Mouse (Mus musculus) stomach, embryonic 16.5 days (tissue): ENCODE measurements at regions not wholly inside any gene's neighbourhood (a gene's known extent, or its start where the extent isn't known, plus 50 kb on each side); places are given as distances from the start of the nearest gene placed in this dataset.
A peak's percentile ranks its signal among the peaks of the same experiment; 100 is the strongest.

Experiments used
- ATAC-seq: fragments of 200-750 bp; cut with Nextera tagmentation; 2 replicates; pipeline ENCODE4 v1.8.0; 2017; ENCODE audit warnings: moderate number of reproducible peaks, moderate TSS enrichment; ENCODE audit not compliant: insufficient read depth, low FRiP score
- H3K27ac ChIP-seq: fragments of 300-500 bp; sonication (generic); 2 replicates; pipeline ENCODE4 v1.5.1; 2014; ENCODE audit warnings: low read length
- H3K27me3 ChIP-seq: fragments of 300-500 bp; sonication (generic); 2 replicates; pipeline ENCODE4 v1.6.1; 2014; ENCODE audit warnings: low read length, control low read depth, mixed read lengths; ENCODE audit not compliant: control insufficient read depth, insufficient read depth
- H3K36me3 ChIP-seq: fragments of 300-500 bp; sonication (generic); 2 replicates; pipeline ENCODE4 v1.6.1; 2014; ENCODE audit warnings: low read length; ENCODE audit not compliant: control insufficient read depth, insufficient read depth
- H3K4me1 ChIP-seq: fragments of 300-500 bp; sonication (generic); 2 replicates; pipeline ENCODE4 v1.6.1; 2014; ENCODE audit warnings: low read length, control low read depth, mixed read lengths; ENCODE audit not compliant: control insufficient read depth, insufficient read depth
- H3K4me2 ChIP-seq: fragments of 300-500 bp; sonication (generic); 2 replicates; pipeline ENCODE4 v1.6.1; 2014; ENCODE audit warnings: low read depth, low read length, mixed read lengths
- H3K4me3 ChIP-seq: fragments of 300-500 bp; sonication (generic); replicated peaks from 2 replicates; pipeline ENCODE4 v1.5.1; 2014; ENCODE audit warnings: mild to moderate bottlenecking, low read length
- H3K9ac ChIP-seq: fragments of 300-500 bp; sonication (generic); 2 replicates; pipeline ENCODE4 v1.6.1; 2014; ENCODE audit warnings: low read length
- H3K9me3 ChIP-seq: fragments of 300-500 bp; sonication (generic); replicated peaks from 2 replicates; pipeline ENCODE4 v1.6.1; 2016; ENCODE audit warnings: low read length, control low read depth; ENCODE audit not compliant: control insufficient read depth
- WGBS: fragments of 180-500 bp; shearing (Covaris S2); extraction: QIAGEN DNeasy Blood & Tissue Kit; methylation state at CpG from one replicate; pipeline ENCODE4 v1.1.7; 2014; 5-methylcytosine and 5-hydroxymethylcytosine counted together

GRCm38 (mm10) chr2:57900168-57900567, 97.5 kb upstream of the Galnt5 start:
- peak; percentile 29; the same call in 1 of the 2 replicates for ATAC-seq
- no peak overlapping the region for H3K9ac ChIP-seq
- H3K9me3 ChIP-seq = no peaks in the 10 kb centered on the region
- H3K4me1 ChIP-seq = peaks cover 6% of the 10 kb centered on the region; the same call in 1 of the 2 replicates
- H3K4me2 ChIP-seq = peak overlapping the region; percentile 25; the same call in 1 of the 2 replicates
- peak overlapping the region; percentile 26 for H3K27ac ChIP-seq
- H3K27me3 ChIP-seq = no peaks in the 10 kb centered on the region
- no peak overlapping the region for H3K4me3 ChIP-seq
- H3K36me3 ChIP-seq = no peaks in the 10 kb centered on the region
- WGBS = 67% methylated on average over 7 of the region's 7 CpGs

- Histone ChIP-seq H3K27me3 (no peaks in the 10 kb centered on the region), H3K4me3 (no peak overlapping the region), H3K4me1 (peaks cover 6% of the 10 kb centered on the region; the same call in 1 of the 2 replicates), H3K36me3 (no peaks in the 10 kb centered on the region), H3K9ac (no peak overlapping the region), H3K4me2 (peak overlapping the region; percentile 25; the same call in 1 of the 2 replicates), H3K9me3 (no peaks in the 10 kb centered on the region), H3K27ac (peak overlapping the region; percentile 66)
- 38% methylated on average over 9 of the region's 9 CpGs for WGBS
- ATAC-seq = peak; percentile 82
Measured at GRCm38 (mm10) chr2:57900580-57901247, 97.0 kb upstream of the Galnt5 start.

- no peak overlapping the region for H3K4me2 ChIP-seq
- no peak overlapping the region for H3K9ac ChIP-seq
- no peak overlapping the region for H3K4me3 ChIP-seq
- peaks cover 3% of the 10 kb centered on the region; the same call in 1 of the 2 replicates for H3K4me1 ChIP-seq
- no peaks in the 10 kb centered on the region for H3K9me3 ChIP-seq
- H3K36me3 ChIP-seq = no peaks in the 10 kb centered on the region
- no peak overlapping the region for H3K27ac ChIP-seq
- no peak for ATAC-seq
- no peaks in the 10 kb centered on the region for H3K27me3 ChIP-seq
- WGBS = 81% methylated on average over 2 of the region's 2 CpGs
Measured at GRCm38 (mm10) chr2:57905184-57905583, 92.5 kb upstream of the Galnt5 start.

- WGBS = 86% methylated on average over 5 of the region's 5 CpGs
- no peaks in the 10 kb centered on the region for H3K27me3 ChIP-seq
- ATAC-seq = no peak
- H3K27ac ChIP-seq = no peak overlapping the region
- no peaks in the 10 kb centered on the region for H3K36me3 ChIP-seq
- H3K9ac ChIP-seq = no peak overlapping the region
- H3K9me3 ChIP-seq = no peaks in the 10 kb centered on the region
- no peaks in the 10 kb centered on the region for H3K4me1 ChIP-seq
- no peak overlapping the region for H3K4me3 ChIP-seq
- H3K4me2 ChIP-seq = no peak overlapping the region
Measured at GRCm38 (mm10) chr2:57906939-57907338, 90.7 kb upstream of the Galnt5 start.

GRCm38 (mm10) chr2:57909706-57910105, 88.0 kb upstream of the Galnt5 start:
- no peak overlapping the region for H3K27ac ChIP-seq
- H3K9me3 ChIP-seq = no peaks in the 10 kb centered on the region
- ATAC-seq = no peak
- H3K4me3 ChIP-seq = no peak overlapping the region
- WGBS = 81% methylated on average over 4 of the region's 4 CpGs
- no peaks in the 10 kb centered on the region for H3K27me3 ChIP-seq
- H3K9ac ChIP-seq = no peak overlapping the region
- no peaks in the 10 kb centered on the region for H3K36me3 ChIP-seq
- H3K4me1 ChIP-seq = no peaks in the 10 kb centered on the region
- no peak overlapping the region for H3K4me2 ChIP-seq

GRCm38 (mm10) chr2:57916375-57917023, 81.2 kb upstream of the Galnt5 start:
- Histone ChIP-seq H3K9me3 (no peaks in the 10 kb centered on the region), H3K4me2 (no peak overlapping the region), H3K4me3 (no peak overlapping the region), H3K36me3 (no peaks in the 10 kb centered on the region), H3K9ac (no peak overlapping the region), H3K4me1 (no peaks in the 10 kb centered on the region), H3K27me3 (no peaks in the 10 kb centered on the region), H3K27ac (no peak overlapping the region)
- 80% methylated on average over 15 of the region's 15 CpGs for WGBS
- ATAC-seq = no peak

- WGBS = 90% methylated on average over 6 of the region's 6 CpGs
- H3K4me2 ChIP-seq = no peak overlapping the region
Measured at GRCm38 (mm10) chr2:57917721-57918120, 80.0 kb upstream of the Galnt5 start.

GRCm38 (mm10) chr2:57919102-57919731, 78.5 kb upstream of the Galnt5 start:
- H3K36me3 ChIP-seq = no peaks in the 10 kb centered on the region
- no peaks in the 10 kb centered on the region for H3K27me3 ChIP-seq
- ATAC-seq = no peak
- peak overlapping the region; percentile 10; the same call in 1 of the 2 replicates for H3K4me3 ChIP-seq
- H3K4me1 ChIP-seq = no peaks in the 10 kb centered on the region
- no peak overlapping the region for H3K27ac ChIP-seq
- no peak overlapping the region for H3K9ac ChIP-seq
- H3K4me2 ChIP-seq = peak overlapping the region; percentile 38; the same call in 1 of the 2 replicates
- 37% methylated on average over 14 of the region's 14 CpGs for WGBS
- H3K9me3 ChIP-seq = no peaks in the 10 kb centered on the region

More at GRCm38 (mm10) chr2:57917721-57918120, 80.0 kb upstream of the Galnt5 start:
- Histone ChIP-seq H3K4me3 (no peak overlapping the region), H3K27ac (no peak overlapping the region), H3K9me3 (no peaks in the 10 kb centered on the region), H3K4me1 (no peaks in the 10 kb centered on the region), H3K36me3 (no peaks in the 10 kb centered on the region), H3K9ac (no peak overlapping the region), H3K27me3 (no peaks in the 10 kb centered on the region)
- no peak for ATAC-seq
